Mouse (Mus musculus) central nervous system, embryonic 14 days (tissue): Measurements from ENCODE around the gene Slc51a. TPM values are rescaled to one million over a fixed set of nuclear protein-coding genes. Genes with fewer than 3 reads are reported as not detected.

ENCODE experiments used
- polyA plus RNA-seq: library from polyadenylated mRNA; depleted of rRNA; stranded (reverse); fragments of >200 nt; gene quantifications from 2 replicates; pipeline ENCODE4 v1.2.3, GENCODE M21; 2012; rRNA removed

Gene Slc51a
- polyA plus RNA-seq = 0.06 and 0.09 TPM in 2 replicates

GRCm38 (mm10) chr16:32487234-32488111 is at the start of gene Slc51a:
TSS of gene Slc51a (minus strand) at chr16:32487879.

GRCm38 (mm10) chr16:32495965-32496364 is 8.3 kb upstream of the Slc51a start, which contains the start of gene Zdhhc19:
TSS of gene Zdhhc19 (plus strand) at chr16:32496265.

GRCm38 (mm10) chr16:32430474-32431046 is 57.1 kb downstream of the Slc51a start, which contains the start of gene Pcyt1a:
TSS of gene Pcyt1a (plus strand) at chr16:32430921.

Other genes with a start within 250 kb of the Slc51a start
- 23.2 and 24.9 TPM in 2 replicates for gene Fbxo45, start 240.7 kb downstream of the Slc51a start, polyA plus RNA-seq
- 12.2 and 12.4 TPM in 2 replicates for gene Wdr53, start 240.7 kb downstream of the Slc51a start, polyA plus RNA-seq
- 0.04 TPM in 1 of 2 replicates, not detected in the other for gene Smco1, start 216.4 kb downstream of the Slc51a start, polyA plus RNA-seq
- 15.6 and 16.4 TPM in 2 replicates for gene Rnf168, start 210.4 kb downstream of the Slc51a start, polyA plus RNA-seq
- gene Ubxn7, start 155.6 kb downstream of the Slc51a start, polyA plus RNA-seq = 25.2 and 26.6 TPM in 2 replicates
- gene Tm4sf19, start 87.4 kb downstream of the Slc51a start, polyA plus RNA-seq = 0.06 and 0.09 TPM in 2 replicates
- 21.1 and 23.7 TPM in 2 replicates for gene Tctex1d2, start 68.2 kb downstream of the Slc51a start, polyA plus RNA-seq
- 29.9 and 30.6 TPM in 2 replicates for gene Pcyt1a, start 57.0 kb downstream of the Slc51a start, polyA plus RNA-seq
- 0.11 TPM in 1 of 2 replicates, not detected in the other for gene Zdhhc19, start 8.4 kb upstream of the Slc51a start, polyA plus RNA-seq
- gene Tfrc, start 121.0 kb upstream of the Slc51a start, polyA plus RNA-seq = 55.0 and 59.8 TPM in 2 replicates
- 99.3 and 105 TPM in 2 replicates for gene Tnk2, start 156.0 kb upstream of the Slc51a start, polyA plus RNA-seq
- gene Muc4, start 248.0 kb upstream of the Slc51a start, polyA plus RNA-seq = 0.06 and 0.14 TPM in 2 replicates